Mouse (Mus musculus): ENCODE measurements around the gene Galns. TPM values are rescaled to one million over a fixed set of nuclear protein-coding genes. Genes with fewer than 3 reads are reported as not detected.
A peak's percentile ranks its signal among the peaks of the same experiment; 100 is the strongest.

Gene Galns
- total and polyA plus RNA-seq, 3 experiments, result 16.4 to 25.6 (median 25.6) TPM

- dilution Hi-C loops (cut with MboI; ENCODE audit: extremely low pct_ligation_motif_present, extremely low pct_unique_long_range_greater_than_20kb, low sequenced_read_pairs) (no loop called here), in situ Hi-C loops (cut with MboI; ENCODE audit: low pct_ligation_motif_present, low pct_unique_long_range_greater_than_20kb, low sequenced_read_pairs) (no loop called here)
- H3K79me2 ChIP-seq (replicated peaks; ENCODE audit: control insufficient read depth, extremely low read depth, insufficient read depth, poor library complexity, severe bottlenecking), result peaks cover 22% of the 10 kb centered on the region
- DNase-seq (ENCODE audit: extremely low read depth), result no peak
- H3K4me1 ChIP-seq (ENCODE audit: control insufficient read depth in 1 of 2, insufficient read depth in 2 of 2), result peaks cover 12 to 42% of the 10 kb centered on the region in 2 experiments
- H3K27me3 ChIP-seq (replicated peaks), result no peaks in the 10 kb centered on the region
- H3K36me3 ChIP-seq (replicated peaks in 1 of 2; ENCODE audit: control insufficient read depth in 1 of 2, insufficient read depth in 1 of 2, low read length in 1 of 2), result peaks cover 0 to 4% of the 10 kb centered on the region in 2 experiments
- TF ChIP-seq E2F4 (IDR thresholded peaks at IDR 0.05; ENCODE audit: insufficient replicate concordance, low read depth, low read length) (no peak), NRF1 (IDR thresholded peaks at IDR 0.05; ENCODE audit: low read depth, low read length) (no peak), RCOR1 (conservative IDR thresholded peaks at IDR 0.05; ENCODE audit: low read depth, low read length) (no peak), ELF1 (IDR thresholded peaks at IDR 0.05; ENCODE audit: low read depth, low read length) (no peak), SIN3A (IDR thresholded peaks at IDR 0.05; ENCODE audit: low read length) (peak; percentile 82), ZC3H11A (IDR thresholded peaks at IDR 0.05; ENCODE audit: low read depth, low read length) (no peak), CHD1 (IDR thresholded peaks at IDR 0.05; ENCODE audit: low read depth, low read length) (no peak), ZMIZ1 (IDR thresholded peaks at IDR 0.05; ENCODE audit: low read depth, low read length) (0 out of 2 replicates have a peak, but pooled peaks have one; percentile 42), BHLHE40 (IDR thresholded peaks at IDR 0.05; ENCODE audit: low read depth, low read length) (peak; percentile 93), RAD21 (IDR thresholded peaks at IDR 0.05; ENCODE audit: low read depth, low read length) (no peak), GABPA (IDR thresholded peaks at IDR 0.05; ENCODE audit: insufficient replicate concordance, low read depth, low read length) (no peak), MAX (IDR thresholded peaks at IDR 0.05; ENCODE audit: low read length) (peak; percentile 34; the same call in 1 of the 2 replicates), EP300 (IDR thresholded peaks at IDR 0.05; ENCODE audit: low read length) (no peak), POLR2AphosphoS2 (IDR thresholded peaks at IDR 0.05; ENCODE audit: low read depth, low read length) (no peak), MEF2A (IDR thresholded peaks at IDR 0.05; ENCODE audit: borderline replicate concordance, low read depth, low read length) (no peak), USF2 (conservative IDR thresholded peaks at IDR 0.05; ENCODE audit: low read depth, low read length) (no peak), CHD2 (IDR thresholded peaks at IDR 0.05; ENCODE audit: low read length) (no peak), HCFC1 (IDR thresholded peaks at IDR 0.05; ENCODE audit: low read depth, low read length) (no peak), MXI1 (IDR thresholded peaks at IDR 0.05; ENCODE audit: low read depth, low read length) (peak; percentile 91), JUND (conservative IDR thresholded peaks at IDR 0.05; ENCODE audit: low read depth, low read length) (no peak), MYC (IDR thresholded peaks at IDR 0.05; ENCODE audit: low read depth, low read length) (no peak), IRF4 (IDR thresholded peaks at IDR 0.05; ENCODE audit: low read depth, low read length) (no peak), TCF12 (IDR thresholded peaks at IDR 0.05; ENCODE audit: low read depth, low read length) (0 out of 2 replicates have a peak, but pooled peaks have one; percentile 26), JUN (IDR thresholded peaks at IDR 0.05; ENCODE audit: insufficient read depth, low read depth, low read length) (no peak), MAZ (IDR thresholded peaks at IDR 0.05; ENCODE audit: low read depth, low read length) (no peak), TBP (conservative IDR thresholded peaks at IDR 0.05; ENCODE audit: low read depth, low read length) (no peak), ZNF384 (IDR thresholded peaks at IDR 0.05; ENCODE audit: low read depth, low read length) (no peak), CTCF (conservative IDR thresholded peaks at IDR 0.05 in 1 of 2, IDR thresholded peaks at IDR 0.05 in 1 of 2; ENCODE audit: low read depth in 2 of 2, low read length in 2 of 2) (no peak), UBTF (IDR thresholded peaks at IDR 0.05; ENCODE audit: low read depth, low read length) (peak; percentile 85), PAX5 (IDR thresholded peaks at IDR 0.05; ENCODE audit: low read length) (no peak), USF1 (IDR thresholded peaks at IDR 0.05; ENCODE audit: low read depth, low read length) (no peak), SMC3 (IDR thresholded peaks at IDR 0.05; ENCODE audit: low read depth, low read length) (no peak), KAT2A (IDR thresholded peaks at IDR 0.05; ENCODE audit: insufficient replicate concordance, low read length) (no peak), POLR2A (IDR thresholded peaks at IDR 0.05; ENCODE audit: low read depth, low read length) (no peak), NELFE (IDR thresholded peaks at IDR 0.05; ENCODE audit: low read depth, low read length) (no peak; the same call in 1 of the 2 replicates), ZKSCAN1 (IDR thresholded peaks at IDR 0.05; ENCODE audit: borderline replicate concordance, low read depth, low read length) (no peak)
- no peak overlapping the region for H3K4me2 ChIP-seq (ENCODE audit: insufficient read depth, low read depth, poor library complexity, severe bottlenecking)
- H3K9me3 ChIP-seq (replicated peaks; ENCODE audit: low read length), result no peaks in the 10 kb centered on the region
- peak overlapping the region; percentile 31 for H3K9ac ChIP-seq (ENCODE audit: insufficient read depth, low read depth)
- peak overlapping the region; percentile 53 for H3K27ac ChIP-seq (ENCODE audit: insufficient read depth, low read depth)
- H3K4me3 ChIP-seq (replicated peaks in 1 of 3; ENCODE audit: low read depth in 2 of 3, low read length in 2 of 3, poor library complexity in 1 of 3), result peak overlapping the region; percentile 69 to 86 (median 82)
These were observed 60.3 kb downstream of the Galns start for GRCm38 (mm10) chr8:122550995-122551264.
